Mouse (Mus musculus): ENCODE data around the gene E2f4. TPM values are rescaled to one million over a fixed set of nuclear protein-coding genes. Genes with fewer than 3 reads are reported as not detected.
A peak's percentile ranks its signal among the peaks of the same experiment; 100 is the strongest.

E2f4 gene
- 28.1 and 28.5 TPM in 2 replicates for polyA plus RNA-seq (2015; fragmentation: Nextera tagmentation; extraction: Ambion mirVana)

DNA sequence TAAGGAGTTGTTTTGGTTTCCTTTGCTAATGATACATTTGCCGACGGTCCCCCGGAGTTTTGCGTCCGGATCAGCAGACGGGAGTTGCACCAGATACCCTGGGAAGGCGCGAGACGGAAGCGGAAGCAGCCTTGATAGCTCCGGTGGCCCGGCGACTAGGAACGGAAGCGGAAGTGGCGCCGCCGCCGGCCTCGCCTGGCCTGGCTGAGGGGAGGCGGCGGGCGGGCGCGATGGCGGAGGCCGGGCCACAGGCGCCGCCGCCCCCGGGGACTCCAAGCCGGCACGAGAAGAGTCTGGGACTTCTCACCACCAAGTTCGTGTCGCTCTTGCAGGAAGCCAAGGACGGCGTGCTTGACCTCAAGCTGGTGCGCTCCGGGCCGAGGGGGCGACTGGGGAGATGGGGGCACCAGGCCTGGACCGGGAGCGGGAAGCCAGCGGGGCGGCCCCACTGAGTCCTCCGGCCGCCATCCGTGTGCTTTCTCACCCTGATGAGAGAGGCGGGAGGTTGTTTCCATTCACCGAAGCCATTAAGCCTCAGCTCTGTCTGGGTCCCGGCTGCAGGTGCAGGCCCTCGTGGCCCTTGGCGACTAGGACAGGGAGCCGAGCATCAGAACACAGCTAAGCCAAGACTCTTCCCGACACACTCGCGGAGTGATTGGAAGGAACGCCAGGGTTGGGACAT, at the start of gene E2f4:
Gene E2f4 (plus strand): TSS at position 153 of the 682 bp plus-strand sequence.

DNA sequence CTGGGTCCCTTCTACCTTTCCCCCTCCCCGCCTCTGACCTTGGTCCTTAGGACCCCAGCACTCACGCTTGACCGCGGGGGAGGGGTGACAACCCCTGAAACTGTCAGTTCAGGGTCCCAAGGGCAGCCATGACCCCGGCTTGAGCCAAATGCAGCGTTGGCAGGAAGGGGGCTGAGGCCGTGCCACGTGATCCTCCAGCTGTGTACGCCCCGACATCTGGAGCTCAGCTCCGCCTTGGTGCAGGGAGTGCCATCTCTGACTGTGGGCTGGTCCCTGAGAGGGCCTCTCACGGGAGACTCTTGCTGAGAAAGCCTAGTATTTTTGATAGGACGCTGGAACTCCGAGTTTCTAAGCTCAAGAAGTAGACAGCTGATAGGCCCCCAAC, 42.5 kb upstream of the E2f4 start, which contains the start of gene B3gnt9:
Gene B3gnt9 (minus strand): TSS at position 188 of the 385 bp plus-strand sequence.

DNA sequence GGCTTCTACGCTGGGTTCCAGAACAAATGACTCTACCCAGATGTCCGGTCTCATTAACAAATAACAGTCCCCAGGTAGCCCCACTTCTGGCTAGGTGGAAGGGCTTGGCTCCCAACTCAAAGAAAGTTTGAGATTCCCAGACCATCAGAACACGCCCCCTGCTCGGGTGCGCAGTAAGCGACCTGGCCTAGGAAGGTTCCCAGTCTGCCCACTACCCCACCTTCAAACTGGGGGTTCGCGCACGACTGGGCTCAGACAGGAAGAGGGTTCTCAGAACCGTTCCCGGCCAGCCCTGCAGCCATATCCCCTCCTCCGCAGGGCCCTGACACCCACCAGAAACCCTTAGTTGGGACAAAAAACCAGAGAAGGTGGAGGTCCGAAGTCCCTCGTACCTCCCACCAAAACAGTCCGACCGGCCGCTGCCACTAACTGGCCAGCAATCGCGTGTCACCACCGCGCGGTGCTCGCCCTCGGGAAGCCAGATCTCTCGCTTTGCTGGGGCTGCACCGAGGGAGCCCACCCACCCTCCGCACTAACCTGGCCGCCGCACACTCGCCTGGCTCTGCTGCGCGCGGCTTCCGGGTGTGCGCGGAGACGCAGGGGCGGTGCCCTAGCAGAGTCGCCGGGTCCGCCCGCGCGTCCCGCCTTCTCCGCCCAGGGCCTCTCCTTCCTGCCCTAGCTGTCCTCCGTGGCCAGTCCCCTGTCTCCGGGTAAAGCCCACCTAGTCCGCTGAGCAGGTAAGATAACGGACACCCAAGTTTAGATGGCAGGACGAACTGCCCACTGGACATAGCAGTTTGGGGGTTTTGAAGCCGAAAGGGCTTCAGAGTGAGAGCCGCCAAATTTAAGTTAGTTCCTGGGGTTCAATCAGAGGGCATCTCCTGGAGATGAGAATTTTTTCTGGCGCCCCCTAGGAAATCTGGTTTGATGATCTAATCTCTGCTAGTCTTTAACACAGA, 33.2 kb upstream of the E2f4 start, which contains the start of the genes Tradd and Fbxl8:
Gene Tradd (minus strand): TSS at position 586 of the 959 bp plus-strand sequence.
Gene Fbxl8 (plus strand): TSS at position 625 of the 959 bp plus-strand sequence.

GRCm38 (mm10) chr8:105269461-105269947, 28.0 kb upstream of the E2f4 start, which contains the start of gene Hsf4:
TSS of gene Hsf4 (plus strand) at chr8:105269801.

GRCm38 (mm10) chr8:105275840-105276239, 21.6 kb upstream of the E2f4 start, which contains the start of gene Nol3:
TSS of gene Nol3 (plus strand) at chr8:105276140.

DNA sequence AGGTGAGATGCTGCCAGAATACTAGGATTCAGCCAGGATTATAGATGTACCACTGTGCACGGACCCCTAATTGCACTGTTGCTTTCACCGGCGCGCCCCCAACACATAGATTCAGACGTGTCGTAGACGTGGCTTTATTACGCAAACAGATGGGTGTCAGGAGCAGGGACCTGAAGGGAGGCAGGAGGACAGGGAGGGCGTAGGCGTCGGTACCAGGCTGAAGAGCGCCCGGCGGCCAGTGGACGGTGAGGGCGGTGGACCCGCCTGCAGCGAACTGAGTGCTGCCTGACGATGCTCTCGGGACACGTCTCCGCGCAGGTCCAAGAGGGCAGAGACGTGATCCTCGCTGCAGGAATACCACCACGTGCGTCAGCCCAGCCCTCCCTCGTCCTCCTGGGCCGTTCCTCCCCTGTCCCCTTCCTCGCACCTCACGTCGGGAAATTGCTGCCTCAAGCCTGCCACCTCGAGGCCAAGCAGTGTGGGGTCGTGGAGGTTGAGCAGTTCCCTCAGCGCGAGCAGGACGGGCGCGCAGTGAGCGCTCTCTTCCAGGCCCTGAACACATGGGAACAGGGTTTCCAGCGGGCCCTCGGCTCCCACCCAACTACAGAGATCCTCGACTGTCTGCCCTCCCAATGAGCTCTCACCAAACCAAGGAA, 7.5 kb upstream of the E2f4 start, which contains the start of gene 4931428F04Rik:
Gene 4931428F04Rik (minus strand): TSS at position 60 of the 656 bp plus-strand sequence.

DNA sequence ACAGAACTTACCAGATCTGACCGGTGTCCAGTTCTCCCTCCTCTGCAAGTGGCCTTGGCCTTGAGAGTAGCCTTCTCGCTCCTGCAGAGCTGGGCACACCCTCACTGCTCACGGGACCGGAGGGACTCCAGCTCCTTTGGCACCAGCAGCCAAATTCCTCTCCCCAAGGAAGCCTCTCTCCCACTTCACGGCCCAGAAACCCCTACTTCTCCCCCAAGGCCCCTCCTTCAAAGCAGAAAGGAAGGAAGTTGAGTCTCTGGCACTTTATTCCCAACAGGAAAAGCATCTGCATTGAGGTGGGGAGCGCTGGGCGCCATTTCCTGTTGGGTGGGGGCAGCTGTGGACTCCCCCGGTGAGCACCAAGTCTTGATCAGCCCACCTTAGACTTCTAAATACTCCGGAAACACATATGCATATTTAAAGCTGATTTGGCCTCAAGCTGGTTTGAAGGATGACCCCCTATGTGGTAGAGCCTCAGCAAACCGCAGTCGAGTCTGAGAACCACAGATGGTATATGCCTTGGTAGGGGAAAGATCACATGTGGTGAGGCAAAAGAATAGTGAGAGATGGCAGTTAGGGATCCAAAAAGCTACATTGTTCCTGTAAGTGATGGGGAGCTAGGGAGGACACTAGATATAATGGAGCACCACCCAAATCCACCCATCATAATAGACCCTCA, 1.4 kb upstream of the E2f4 start, which contains the start of gene Exoc3l:
Gene Exoc3l (minus strand): TSS at position 207 of the 679 bp plus-strand sequence.

DNA sequence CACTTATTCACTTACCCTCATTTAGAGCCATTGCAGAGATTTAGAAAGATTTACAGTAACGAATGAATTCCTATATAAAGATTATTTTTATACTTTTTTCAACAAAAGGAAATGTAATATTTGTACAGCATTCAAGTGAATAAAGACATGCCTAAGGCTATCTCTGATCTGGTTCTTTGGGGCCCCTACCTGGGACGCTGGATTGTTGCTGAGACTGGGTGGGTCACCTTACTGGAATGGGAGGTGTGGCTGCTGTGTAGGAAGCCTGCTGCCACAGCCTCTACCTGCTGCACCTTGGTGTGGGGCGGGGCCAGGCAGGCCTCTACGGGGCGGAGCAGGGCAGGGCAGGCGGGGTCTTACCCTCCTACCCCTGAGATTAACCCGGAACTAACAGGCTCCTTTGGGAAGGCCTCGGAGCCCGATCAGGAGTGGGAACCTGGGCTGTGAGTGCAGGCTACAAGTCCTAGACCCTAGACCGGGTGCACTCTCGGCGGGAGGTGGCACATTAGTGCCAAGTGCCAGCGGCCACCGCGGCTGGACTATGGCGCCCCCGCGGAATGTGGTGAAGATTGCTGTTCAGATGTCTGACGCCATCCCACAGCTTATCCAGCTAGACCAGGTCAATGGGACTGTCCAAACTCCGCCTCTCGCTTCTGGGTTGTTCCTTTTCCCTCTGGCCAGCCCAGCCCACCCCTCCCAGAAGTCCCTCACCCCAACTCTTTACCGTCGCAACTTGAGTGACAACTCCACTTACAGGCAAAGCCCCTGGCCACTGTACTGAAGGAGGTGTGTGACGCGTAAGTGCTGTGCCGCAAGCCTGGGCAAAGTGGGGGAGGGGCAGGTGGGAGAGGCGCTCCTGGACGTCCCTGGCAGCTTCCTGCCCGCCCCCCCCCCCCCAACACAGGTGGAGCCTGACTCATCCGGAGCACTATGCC, 8.0 kb downstream of the E2f4 start, which contains the start of gene Elmo3:
Gene Elmo3 (plus strand): TSS at position 391 of the 935 bp plus-strand sequence.

DNA sequence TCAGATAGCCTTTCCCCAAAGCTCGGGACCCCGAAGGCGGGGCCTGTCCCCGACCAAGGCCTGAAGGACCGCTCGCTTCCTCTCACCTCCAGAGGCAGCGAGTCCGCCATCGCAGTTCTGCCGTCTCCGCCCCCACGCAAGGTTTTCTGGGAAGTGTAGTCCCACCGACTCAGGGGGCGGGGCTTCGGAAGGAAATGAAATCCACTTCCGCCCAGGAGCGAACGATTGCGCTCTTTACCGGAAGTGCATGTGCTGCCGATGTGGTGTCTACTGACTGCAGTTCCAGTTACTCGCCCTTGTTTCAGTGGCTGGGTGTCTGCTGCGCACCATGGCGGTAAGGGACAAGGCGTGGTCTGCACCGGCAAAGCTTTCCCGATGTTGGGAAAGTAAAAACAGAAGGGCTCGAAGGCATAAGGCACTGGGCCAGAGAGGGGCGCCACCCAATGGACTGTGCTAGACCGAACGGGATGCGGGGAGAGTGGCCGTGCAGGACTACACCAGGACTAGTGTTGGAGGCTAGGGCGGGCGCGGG, 28.7 kb downstream of the E2f4 start, which contains the start of the genes Lrrc29 and Tmem208:
Gene Lrrc29 (minus strand): TSS at position 138 of the 532 bp plus-strand sequence.
Gene Tmem208 (plus strand): TSS at position 214 of the 532 bp plus-strand sequence.

DNA sequence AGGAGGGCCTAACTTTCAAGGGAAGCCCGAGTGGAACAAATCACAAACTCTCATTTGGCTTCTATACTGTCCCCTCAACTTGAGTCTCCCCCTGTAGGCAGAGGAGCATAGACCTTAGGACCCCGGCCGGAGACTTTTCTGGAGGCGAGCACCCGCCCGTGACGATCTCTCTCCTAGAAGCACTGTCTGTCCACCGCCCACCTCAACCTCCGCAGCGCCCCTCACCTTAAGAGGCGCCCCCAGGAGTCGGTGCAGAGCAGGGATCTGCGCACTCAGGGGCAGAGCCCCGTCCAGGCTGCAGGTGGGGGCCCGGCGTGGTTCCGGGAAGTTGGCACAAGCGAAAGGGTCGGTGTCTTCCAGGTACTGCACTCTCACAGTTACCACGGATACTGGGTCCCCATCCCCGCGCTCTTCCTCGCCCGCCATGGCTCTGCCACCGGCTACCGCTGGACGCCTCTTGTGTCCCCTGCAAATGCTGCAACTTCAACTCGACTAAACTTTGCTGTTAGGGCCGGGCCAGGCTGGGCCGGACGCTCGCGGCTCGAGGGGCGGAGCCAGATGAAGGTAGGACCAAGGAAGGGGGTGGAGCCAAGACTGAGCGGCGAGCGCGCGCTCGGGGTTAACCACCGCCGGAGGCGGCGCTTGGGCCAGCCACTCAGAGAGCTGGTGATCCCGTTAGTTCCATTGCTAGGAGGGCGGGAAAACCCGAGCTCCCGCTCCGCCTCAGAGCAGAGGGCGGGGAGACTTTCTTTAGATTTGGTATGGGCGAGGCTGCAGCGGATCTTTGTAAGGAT, 50.2 kb downstream of the E2f4 start, which contains the start of gene Fhod1:
Gene Fhod1 (minus strand): TSS at position 526 of the 794 bp plus-strand sequence.

DNA sequence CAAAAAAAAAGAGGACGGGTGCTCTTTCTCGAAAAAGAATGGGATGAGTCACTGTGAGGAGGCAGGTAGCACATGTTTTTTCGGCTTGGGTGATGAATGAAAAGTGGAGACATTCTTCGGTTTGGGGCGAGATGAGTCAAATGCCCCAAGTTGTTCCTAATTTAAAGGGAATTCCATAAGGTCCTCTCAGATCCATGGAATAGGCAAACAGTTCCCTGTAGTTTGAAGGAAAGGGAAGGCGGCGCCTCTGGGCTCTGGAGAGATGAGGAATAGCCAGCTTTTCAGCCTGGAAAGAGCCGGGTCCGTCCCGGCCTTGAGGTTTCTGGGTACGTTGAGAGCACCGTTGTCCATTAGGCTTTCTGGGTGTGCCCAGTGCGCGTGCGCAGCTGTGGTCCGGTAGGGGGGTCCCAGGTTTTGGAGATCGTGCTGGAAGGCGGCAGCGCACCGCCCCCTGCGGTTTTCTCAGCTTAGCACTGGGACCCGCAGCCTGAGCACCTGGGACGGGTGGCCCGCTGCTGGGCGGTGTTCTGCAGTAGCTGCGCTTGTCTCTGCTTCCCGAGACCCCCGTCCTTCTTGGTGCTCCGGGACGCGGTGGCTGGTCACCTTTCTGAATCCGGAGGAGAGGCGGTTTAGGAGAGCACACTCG, 51.1 kb downstream of the E2f4 start, which contains the start of gene Slc9a5:
Gene Slc9a5 (plus strand): TSS at position 394 of the 646 bp plus-strand sequence.

MicroRNAs within 50 kb of the gene (microRNA counts, 519-probe panel; counts per million panel counts)
- microRNA mmu-miR-328: 2,628 counts per million, percentile 69 among the panel's probes with 10 or more counts

Small RNA genes lying within 50 kb of the gene (microRNA-seq; reads per million reads assigned to microRNA genes)
- gene Gm27320: 0 reads per million in 2 experiments
- gene Mir328: 353 to 381 reads per million in 2 experiments

Other genes with a start within 250 kb of the E2f4 start
- not detected in 2 replicates for gene Ces3a, start 249.1 kb upstream of the E2f4 start, polyA plus RNA-seq (2015; fragmentation: Nextera tagmentation; extraction: Ambion mirVana)
- gene Ces3b, start 213.9 kb upstream of the E2f4 start, polyA plus RNA-seq (2015; fragmentation: Nextera tagmentation; extraction: Ambion mirVana): not detected in 2 replicates
- not detected in 2 replicates for gene Ces4a, start 165.9 kb upstream of the E2f4 start, polyA plus RNA-seq (2015; fragmentation: Nextera tagmentation; extraction: Ambion mirVana)
- gene Cbfb, start 127.0 kb upstream of the E2f4 start, polyA plus RNA-seq (2015; fragmentation: Nextera tagmentation; extraction: Ambion mirVana): 32.1 and 36.8 TPM in 2 replicates
- 13.8 and 14.6 TPM in 2 replicates for gene D230025D16Rik, start 72.5 kb upstream of the E2f4 start, polyA plus RNA-seq (2015; fragmentation: Nextera tagmentation; extraction: Ambion mirVana)
- gene B3gnt9, start 42.5 kb upstream of the E2f4 start, polyA plus RNA-seq (2015; fragmentation: Nextera tagmentation; extraction: Ambion mirVana): 12.4 and 15.0 TPM in 2 replicates
- 6.5 and 10.0 TPM in 2 replicates for gene Tradd, start 33.1 kb upstream of the E2f4 start, polyA plus RNA-seq (2015; fragmentation: Nextera tagmentation; extraction: Ambion mirVana)
- 0.85 and 2.0 TPM in 2 replicates for gene Fbxl8, start 33.0 kb upstream of the E2f4 start, polyA plus RNA-seq (2015; fragmentation: Nextera tagmentation; extraction: Ambion mirVana)
- 0.11 and 0.18 TPM in 2 replicates for gene Hsf4, start 27.9 kb upstream of the E2f4 start, polyA plus RNA-seq (2015; fragmentation: Nextera tagmentation; extraction: Ambion mirVana)
- gene Nol3, start 21.5 kb upstream of the E2f4 start, polyA plus RNA-seq (2015; fragmentation: Nextera tagmentation; extraction: Ambion mirVana): 19.7 and 19.8 TPM in 2 replicates
- 2.1 TPM in 2 replicates for gene 4931428F04Rik, start 7.8 kb upstream of the E2f4 start, polyA plus RNA-seq (2015; fragmentation: Nextera tagmentation; extraction: Ambion mirVana)
- gene Exoc3l, start 1.6 kb upstream of the E2f4 start, polyA plus RNA-seq (2015; fragmentation: Nextera tagmentation; extraction: Ambion mirVana): 4.2 and 6.3 TPM in 2 replicates
- 2.3 and 3.0 TPM in 2 replicates for gene Elmo3, start 7.9 kb downstream of the E2f4 start, polyA plus RNA-seq (2015; fragmentation: Nextera tagmentation; extraction: Ambion mirVana)
- gene Lrrc29, start 28.6 kb downstream of the E2f4 start, polyA plus RNA-seq (2015; fragmentation: Nextera tagmentation; extraction: Ambion mirVana): 2.5 and 2.8 TPM in 2 replicates
- 70.3 and 73.5 TPM in 2 replicates for gene Tmem208, start 28.7 kb downstream of the E2f4 start, polyA plus RNA-seq (2015; fragmentation: Nextera tagmentation; extraction: Ambion mirVana)
- 0.82 and 1.1 TPM in 2 replicates for gene Fhod1, start 50.3 kb downstream of the E2f4 start, polyA plus RNA-seq (2015; fragmentation: Nextera tagmentation; extraction: Ambion mirVana)
- gene Slc9a5, start 51.2 kb downstream of the E2f4 start, polyA plus RNA-seq (2015; fragmentation: Nextera tagmentation; extraction: Ambion mirVana): 0.45 and 0.52 TPM in 2 replicates
- 0.12 and 0.18 TPM in 2 replicates for gene Plekhg4, start 75.6 kb downstream of the E2f4 start, polyA plus RNA-seq (2015; fragmentation: Nextera tagmentation; extraction: Ambion mirVana)
- 0.29 TPM in 1 of 2 replicates, not detected in the other for gene Kctd19, start 115.8 kb downstream of the E2f4 start, polyA plus RNA-seq (2015; fragmentation: Nextera tagmentation; extraction: Ambion mirVana)
- gene Lrrc36, start 115.9 kb downstream of the E2f4 start, polyA plus RNA-seq (2015; fragmentation: Nextera tagmentation; extraction: Ambion mirVana): 0.94 and 1.2 TPM in 2 replicates
- 630 and 718 TPM in 2 replicates for gene Tppp3, start 173.9 kb downstream of the E2f4 start, polyA plus RNA-seq (2015; fragmentation: Nextera tagmentation; extraction: Ambion mirVana)
- gene Zdhhc1, start 199.2 kb downstream of the E2f4 start, polyA plus RNA-seq (2015; fragmentation: Nextera tagmentation; extraction: Ambion mirVana): 22.4 and 24.2 TPM in 2 replicates
- gene Hsd11b2, start 221.1 kb downstream of the E2f4 start, polyA plus RNA-seq (2015; fragmentation: Nextera tagmentation; extraction: Ambion mirVana): 6.9 TPM in 2 replicates

Measured in skeletal muscle tissue, postnatal 0 days (tissue).